Mouse (Mus musculus) myocyte (in vitro differentiated cells): Measurements from ENCODE around the gene Atn1.

ENCODE experiments used
- CEBPB ChIP-seq: IDR thresholded peaks from 2 replicates; pipeline ENCODE4 v1.6.1; 2011; ENCODE audit warnings: mild to moderate bottlenecking, moderate library complexity; ENCODE audit not compliant: poor library complexity, insufficient read depth, severe bottlenecking
- E2F4 ChIP-seq: IDR thresholded peaks from one replicate; pipeline ENCODE4 v1.6.1; 2011; ENCODE audit warnings: mild to moderate bottlenecking, control low read depth, moderate library complexity; ENCODE audit not compliant: insufficient read depth
- MAX ChIP-seq: IDR thresholded peaks from one replicate; pipeline ENCODE4 v1.6.1; 2011; ENCODE audit warnings: low read depth, mild to moderate bottlenecking, control low read depth
- MYOG ChIP-seq, 3 experiments: IDR thresholded peaks; one replicate each; pipeline ENCODE4 v1.6.1; 2011; ENCODE audit warnings: control low read depth in 2 of 3, low read depth in 2 of 3, mild to moderate bottlenecking in 2 of 3; ENCODE audit not compliant: insufficient read length in 2 of 3, control insufficient read depth in 1 of 3, insufficient read depth in 1 of 3
- POLR2A ChIP-seq: IDR thresholded peaks from one replicate; pipeline ENCODE4 v1.6.1; 2011; ENCODE audit warnings: low read depth, mild to moderate bottlenecking, control low read depth, moderate library complexity; ENCODE audit not compliant: insufficient read length
- POLR2AphosphoS2 ChIP-seq: IDR thresholded peaks from one replicate; pipeline ENCODE4 v1.6.1; 2011; ENCODE audit warnings: low read depth, control low read depth; ENCODE audit not compliant: insufficient read length
- REST ChIP-seq: IDR thresholded peaks from one replicate; pipeline ENCODE4 v1.6.1; 2011; ENCODE audit warnings: mild to moderate bottlenecking, control low read depth, moderate library complexity; ENCODE audit not compliant: insufficient read depth, insufficient read length
- SRF ChIP-seq: IDR thresholded peaks from one replicate; pipeline ENCODE4 v1.6.1; 2011; ENCODE audit warnings: low read depth; ENCODE audit not compliant: control insufficient read depth, insufficient read length
- TCF12 ChIP-seq: IDR thresholded peaks from one replicate; pipeline ENCODE4 v1.6.1; 2011; ENCODE audit warnings: mild to moderate bottlenecking, control low read depth; ENCODE audit not compliant: poor library complexity, insufficient read depth, severe bottlenecking
- TCF3 ChIP-seq: IDR thresholded peaks from one replicate; pipeline ENCODE4 v1.6.1; 2011; ENCODE audit warnings: low read depth, control low read depth; ENCODE audit not compliant: insufficient read length
- USF1 ChIP-seq: IDR thresholded peaks from one replicate; pipeline ENCODE4 v1.6.1; 2011; ENCODE audit warnings: low read depth, mild to moderate bottlenecking, control low read depth, moderate library complexity

DNA sequence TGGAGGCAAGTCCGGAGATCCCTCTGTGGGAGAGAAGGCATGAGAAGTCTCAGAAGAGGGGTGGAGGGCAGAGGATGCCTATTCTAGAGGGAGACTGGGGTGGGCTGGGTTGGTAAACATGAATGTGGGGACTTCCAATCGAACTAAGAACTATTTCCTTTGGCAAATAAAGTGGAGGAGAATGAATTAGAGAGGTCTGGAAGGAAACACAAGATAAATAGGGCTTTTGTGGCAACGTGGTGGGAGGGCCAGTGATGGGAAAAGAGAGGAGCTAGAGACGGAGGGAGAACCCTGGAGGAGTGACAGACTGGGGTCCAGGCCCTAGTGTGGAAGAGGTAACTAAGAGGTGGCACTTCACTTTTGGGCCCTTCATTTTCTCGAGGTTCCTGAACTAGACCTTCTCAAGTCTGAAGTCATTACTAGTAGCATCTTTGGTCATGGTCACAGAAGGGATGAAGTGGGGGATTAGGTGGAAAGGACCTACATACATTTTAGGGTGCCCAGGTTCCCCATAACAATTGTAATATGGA, 1.1 kb upstream of the Atn1 start:
- TF ChIP-seq TCF3 (no peak), POLR2A (no peak), CEBPB (no peak), USF1 (no peak), SRF (no peak), POLR2AphosphoS2 (no peak), MAX (no peak), MYOG (IDR thresholded peaks at IDR 0.05; ENCODE audit: control insufficient read depth in 1 of 3, insufficient read depth in 1 of 3, insufficient read length in 2 of 3, low read depth in 2 of 3) (no peak), REST (no peak), TCF12 (no peak), E2F4 (no peak)
